Mouse (Mus musculus): ENCODE data around the gene Cd27.
A peak's percentile ranks its signal among the peaks of the same experiment; 100 is the strongest.
"Not testable (repeated sequence)": the region's sequence is repeated elsewhere in the genome, so short reads cannot be mapped to it uniquely, and the experiment has no call there.

The Cd27 gene

GRCm38 (mm10) chr6:125236782-125237181, at the start of gene Cd27:
Gene Cd27, minus strand, starts transcription at chr6:125237010.
- no peak for DNase-seq

DNA sequence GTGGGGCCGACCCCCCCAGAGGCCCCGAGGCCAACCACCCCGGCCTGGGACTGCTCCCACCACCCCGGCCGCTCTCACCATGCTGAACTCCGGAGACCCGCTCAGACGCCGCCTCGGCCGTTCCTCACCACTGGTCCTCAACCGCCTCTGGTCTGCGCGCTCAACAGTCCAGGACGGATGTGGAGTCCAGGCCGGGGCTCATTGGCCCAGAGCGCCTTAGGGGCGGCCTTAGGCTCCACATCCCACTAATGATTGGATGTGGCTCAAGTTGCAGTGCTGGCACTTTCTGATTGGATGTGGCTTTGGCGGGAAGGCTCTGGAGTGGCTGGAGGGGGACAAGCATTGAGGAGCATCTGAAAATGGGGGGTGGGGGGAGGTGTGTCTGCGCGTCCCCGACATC, 49.1 kb upstream of the Cd27 start, which contains the start of gene Tuba3a:
Gene Tuba3a (minus strand): TSS at position 153 of the 400 bp plus-strand sequence.
- no peak for DNase-seq

DNA sequence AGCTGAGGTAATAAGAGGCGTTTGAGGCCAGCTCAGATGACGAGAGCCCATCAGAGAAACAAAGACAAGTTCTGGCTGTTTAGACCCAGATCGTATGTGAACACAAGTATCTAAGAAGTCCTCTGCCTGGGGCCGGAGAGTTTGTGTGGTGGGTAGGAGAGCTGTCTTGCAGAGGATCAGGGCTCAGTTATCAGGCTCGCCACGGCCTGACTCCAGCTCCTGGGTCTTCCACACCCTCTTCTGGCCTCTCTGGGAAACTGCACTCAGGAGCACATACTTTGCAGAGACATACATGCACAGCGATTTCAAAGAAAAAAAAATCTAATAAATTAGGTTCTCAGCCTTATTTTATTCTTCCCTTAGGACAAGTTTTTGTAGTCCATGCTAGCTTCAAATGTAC, 47.9 kb upstream of the Cd27 start:
- no peak for DNase-seq

DNA sequence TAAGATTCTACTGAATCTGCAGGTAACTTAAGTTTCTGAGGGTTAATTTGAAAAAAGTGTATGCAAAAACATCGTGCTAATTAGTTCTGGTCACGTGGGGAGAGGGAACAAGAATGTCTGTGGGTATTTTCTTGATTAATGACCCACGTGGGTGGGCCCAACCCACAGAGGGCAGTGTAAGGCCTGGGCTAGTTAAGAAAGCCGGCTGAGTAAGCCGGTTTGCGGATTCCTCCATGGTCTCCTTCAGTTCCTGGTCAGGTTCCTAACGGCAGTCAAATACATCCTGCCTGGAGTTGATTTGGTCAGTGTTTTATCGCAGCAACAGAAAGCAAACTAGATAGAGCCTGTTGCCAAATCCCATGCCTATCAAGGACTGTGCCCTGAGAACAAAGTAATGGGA, 47.4 kb upstream of the Cd27 start:
- DNase-seq, result peak; percentile 41 to 58

DNA sequence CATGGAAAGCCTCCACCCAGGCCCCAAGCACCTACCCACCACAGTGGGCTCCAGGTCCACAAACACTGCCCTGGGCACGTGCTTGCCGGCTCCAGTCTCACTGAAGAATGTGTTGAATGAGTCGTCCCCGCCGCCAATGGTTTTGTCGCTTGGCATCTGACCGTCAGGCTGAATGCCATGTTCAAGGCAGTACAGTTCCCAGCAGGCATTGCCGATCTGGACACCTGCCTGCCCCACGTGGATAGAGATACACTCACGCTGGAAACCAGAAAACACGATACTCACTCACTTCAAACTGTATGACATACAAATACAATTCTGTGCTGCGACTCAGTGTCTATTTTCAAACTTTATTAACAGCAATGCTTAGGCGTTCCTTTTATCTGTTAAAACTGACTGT, 45.9 kb upstream of the Cd27 start:
- not testable (repeated sequence) for DNase-seq

GRCm38 (mm10) chr6:125279729-125280128, 42.9 kb upstream of the Cd27 start:
- DNase-seq, result no peak

DNA sequence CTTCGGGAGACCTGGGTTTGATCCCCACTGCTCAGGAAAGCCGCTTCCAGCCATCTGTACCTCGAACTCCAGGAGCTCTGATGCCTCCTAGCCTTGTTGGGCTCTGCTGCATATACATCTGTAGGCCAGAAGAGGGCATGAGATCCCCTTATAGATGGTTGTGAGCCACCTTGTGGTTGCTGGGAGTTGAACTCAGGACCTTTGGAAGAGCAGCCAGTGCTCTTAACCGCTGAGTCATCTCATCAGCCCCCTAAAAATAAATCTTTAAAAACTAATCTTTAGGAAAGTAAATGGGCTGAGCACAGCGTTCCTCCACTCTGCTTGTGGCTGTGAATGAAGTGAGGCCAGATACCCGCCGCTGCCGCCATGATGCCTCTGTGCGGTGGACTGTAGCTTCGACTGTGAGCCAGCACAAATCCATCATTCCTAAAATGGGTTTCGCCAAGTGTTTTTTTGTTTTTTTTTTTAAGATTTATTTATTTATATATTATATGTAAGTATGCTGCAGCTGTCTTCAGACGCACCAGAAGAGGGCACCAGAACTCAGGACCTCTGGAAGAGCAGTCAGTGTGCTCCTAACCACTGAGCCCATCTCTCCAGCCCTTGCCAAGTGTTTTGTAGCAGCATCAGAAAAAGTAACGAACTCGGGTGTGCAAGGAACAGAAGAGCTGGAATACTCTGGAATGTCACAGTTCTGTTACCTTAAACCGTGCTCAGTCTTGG, 38.2 kb upstream of the Cd27 start:
- DNase-seq, result peak; percentile 72 to 77

- DNase-seq, result no peak
Measured at GRCm38 (mm10) chr6:125272228-125272785, 35.5 kb upstream of the Cd27 start.

DNA sequence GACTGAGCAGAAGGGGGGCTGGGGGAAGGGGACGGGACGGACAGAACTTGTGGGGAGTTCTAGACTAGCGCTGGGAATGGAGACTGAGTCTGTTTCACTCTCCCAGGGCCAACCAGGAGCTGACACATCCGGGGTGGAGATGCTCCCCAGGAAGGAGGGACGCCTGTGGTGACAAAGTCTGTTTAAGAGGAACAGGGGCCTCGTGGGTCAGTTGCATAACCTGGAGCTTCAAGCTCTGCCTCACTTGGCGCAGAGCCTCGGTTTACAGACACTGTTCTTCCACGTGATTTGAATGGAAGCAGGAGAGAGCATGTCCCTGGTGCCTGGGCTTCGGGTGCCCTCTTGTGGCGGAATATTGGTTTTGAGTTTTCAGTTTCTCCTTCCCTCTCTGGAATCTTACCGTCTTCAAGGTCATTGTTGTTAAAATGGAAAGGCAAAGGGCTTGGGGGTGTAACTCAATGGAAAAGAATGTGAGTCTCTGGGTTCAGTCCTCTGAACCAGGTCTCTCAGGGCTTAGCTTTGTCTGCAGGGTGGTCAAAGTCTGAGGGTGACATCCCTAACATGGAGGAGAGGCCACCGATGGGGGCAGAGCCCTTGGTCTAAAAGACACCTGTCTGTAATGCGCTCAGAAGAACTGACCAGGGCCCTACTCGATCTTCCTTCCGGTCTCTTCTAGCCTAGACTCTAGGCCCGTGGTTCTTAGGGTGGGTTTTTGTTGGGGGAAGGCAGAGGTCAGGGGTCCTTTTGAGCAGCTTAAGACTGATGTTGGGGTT, 34.8 kb upstream of the Cd27 start:
- peak; percentile 98 for DNase-seq

GRCm38 (mm10) chr6:125268799-125269198, 32.0 kb upstream of the Cd27 start:
- no peak for DNase-seq

- DNase-seq, result no peak
Measured at GRCm38 (mm10) chr6:125267469-125267868, 30.7 kb upstream of the Cd27 start.

DNA sequence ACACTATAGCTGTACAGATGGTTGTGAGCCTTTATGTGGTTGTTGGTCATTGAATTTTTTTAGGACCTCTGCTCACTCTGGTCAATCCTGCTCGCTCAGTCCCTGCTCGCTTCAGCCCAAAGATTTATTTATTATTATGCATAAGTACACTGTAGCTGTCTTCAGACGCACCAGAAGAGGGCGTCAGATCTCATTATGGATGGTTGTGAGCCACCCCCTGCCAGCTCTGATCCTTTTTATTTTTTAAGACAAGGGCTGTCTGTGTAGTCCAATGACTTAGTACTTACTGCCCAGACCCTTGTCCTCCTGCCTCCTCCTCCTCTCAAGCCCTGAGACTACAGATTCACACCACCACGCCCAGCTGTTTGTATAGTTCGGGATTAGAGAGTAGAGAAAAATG, 29.8 kb upstream of the Cd27 start:
- not testable (repeated sequence) for DNase-seq

DNA sequence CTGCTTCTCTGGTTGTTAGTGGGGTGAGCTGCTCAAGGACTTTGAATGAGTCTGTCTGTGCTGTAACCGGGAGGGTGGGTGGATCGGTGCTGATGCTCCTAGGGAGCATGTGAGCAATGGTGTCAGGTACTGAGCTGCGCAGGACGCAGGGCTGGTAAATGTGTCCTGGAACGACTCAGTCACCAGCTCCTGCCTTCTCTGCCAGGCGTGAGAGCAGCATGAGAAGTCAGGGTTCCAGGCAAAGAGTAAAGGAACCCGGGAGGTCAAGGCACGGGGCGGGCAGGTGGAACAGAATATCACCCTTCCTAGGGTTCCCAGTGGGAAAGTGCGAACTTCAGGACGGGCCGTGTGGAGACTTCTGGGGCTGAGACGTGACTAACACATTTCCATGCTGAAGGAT, 29.3 kb upstream of the Cd27 start:
- DNase-seq, result no peak

DNA sequence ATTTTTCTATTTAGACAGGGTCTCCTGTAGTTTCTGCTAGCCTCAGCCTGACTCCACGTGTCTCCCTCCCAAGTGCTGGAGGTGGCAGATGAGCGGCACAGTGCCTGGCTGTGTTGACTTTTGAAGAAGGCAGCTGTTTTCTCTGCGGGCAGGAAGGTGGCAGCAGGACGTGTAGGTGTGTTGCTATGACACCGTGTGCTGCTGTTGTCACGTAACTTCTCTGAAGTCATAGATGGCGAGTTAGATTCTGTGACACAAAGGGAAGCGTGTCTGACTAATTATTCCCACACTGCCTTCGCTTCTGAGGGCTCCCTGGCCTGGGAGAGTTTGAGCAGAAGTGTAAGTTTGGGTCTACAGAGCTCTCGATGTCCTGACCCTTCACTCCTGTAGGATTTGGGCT, 28.4 kb upstream of the Cd27 start:
- no peak for DNase-seq

DNA sequence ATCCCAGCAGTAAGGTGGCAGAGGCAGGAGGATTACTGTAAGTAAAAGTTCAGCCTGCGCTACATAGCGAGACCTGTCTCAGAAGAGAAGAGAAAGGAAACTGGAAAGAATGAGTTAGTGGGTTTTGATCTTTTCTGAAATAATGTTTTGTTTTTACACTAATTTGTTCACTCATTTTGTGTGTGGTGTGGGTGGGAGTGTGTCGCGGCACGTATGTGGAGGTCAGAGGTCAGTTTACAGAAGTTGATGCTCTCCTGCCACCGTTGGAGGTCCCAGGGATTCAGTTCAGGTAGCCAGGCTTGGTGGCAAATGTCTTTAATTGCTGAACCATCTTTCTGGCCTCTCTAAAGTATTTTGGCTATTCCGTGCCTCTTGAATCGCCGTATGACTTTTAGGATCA, 27.4 kb upstream of the Cd27 start:
- no peak for DNase-seq

GRCm38 (mm10) chr6:125260006-125260555, 23.3 kb upstream of the Cd27 start:
- DNase-seq, result no peak

GRCm38 (mm10) chr6:125256222-125256966, 19.6 kb upstream of the Cd27 start:
- peak; percentile 74 to 89 for DNase-seq

DNA sequence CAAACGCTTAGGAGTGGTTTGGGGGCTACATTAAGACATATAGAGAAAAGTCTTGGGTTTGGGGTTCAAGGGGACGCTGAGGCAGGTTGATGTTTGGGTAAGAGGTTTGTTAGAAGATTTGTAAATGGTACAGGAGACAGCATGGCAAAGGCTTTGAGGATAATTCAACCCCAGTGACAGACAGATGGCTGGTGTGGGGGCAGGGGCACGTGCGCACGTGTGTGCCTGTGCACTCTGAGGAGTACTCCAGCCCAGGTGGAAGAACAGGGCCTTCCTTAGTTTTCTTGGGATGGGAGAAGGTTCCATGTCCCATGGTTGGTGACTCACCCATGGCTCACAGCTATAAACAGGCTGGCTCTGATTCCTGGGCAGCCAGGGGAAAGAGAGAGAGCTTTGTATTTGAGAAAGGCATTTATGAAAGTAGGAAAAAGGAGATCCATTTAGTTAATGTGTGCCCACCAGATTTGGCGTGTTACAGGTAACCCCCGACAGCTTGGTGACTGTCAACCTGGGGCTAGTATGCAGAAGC, 18.8 kb upstream of the Cd27 start:
- no peak for DNase-seq

GRCm38 (mm10) chr6:125253863-125254715, 17.3 kb upstream of the Cd27 start:
- DNase-seq, result peak; percentile 62 to 76

DNA sequence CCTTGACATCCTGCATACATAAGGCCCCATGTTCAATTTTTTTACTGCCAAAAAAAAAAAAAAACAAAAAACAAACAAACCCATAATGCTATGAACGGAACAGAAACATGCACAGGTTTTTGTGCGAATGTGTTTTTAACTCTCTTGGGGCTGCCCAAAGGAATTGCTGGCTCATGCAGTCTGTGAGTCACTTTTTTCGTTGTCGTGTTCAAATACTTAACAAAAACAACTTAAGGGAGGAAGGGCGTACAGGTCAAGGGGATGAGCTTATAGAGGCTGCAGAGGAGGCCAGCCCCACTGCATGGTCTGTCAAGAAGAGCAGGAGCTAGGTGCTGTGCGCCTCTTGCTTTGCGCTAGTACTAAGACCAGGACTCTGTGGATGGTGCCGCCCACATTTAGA, 15.9 kb upstream of the Cd27 start:
- no peak for DNase-seq

DNA sequence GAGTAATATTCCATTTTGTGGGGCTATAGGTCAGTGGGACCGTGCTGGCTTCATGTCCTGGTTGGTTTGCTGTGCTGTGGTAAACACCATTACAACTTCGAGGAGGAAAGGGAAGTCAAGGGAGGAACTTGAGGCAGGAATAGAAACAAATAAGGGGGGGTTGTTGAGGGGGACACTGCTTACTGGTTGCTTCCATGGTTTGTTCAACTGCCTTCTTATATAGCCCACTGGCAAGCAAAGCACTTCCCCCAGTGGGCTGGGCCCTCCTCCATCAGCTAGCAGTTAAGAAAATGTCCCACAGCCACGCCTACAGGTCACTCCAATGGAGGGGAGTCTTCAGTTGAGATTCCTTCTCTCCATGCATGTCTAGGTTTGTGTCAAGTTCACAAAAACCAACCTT, 15.5 kb upstream of the Cd27 start:
- DNase-seq, result no peak

- no peak for DNase-seq
Measured at GRCm38 (mm10) chr6:125244551-125244950, 7.7 kb upstream of the Cd27 start.
